Comparison of ENCODE assay signal across 24 mouse cellular contexts in genomic region chr11:32600371-32600770, GRCm38 (mm10). TPM values are rescaled to one million over a fixed set of nuclear protein-coding genes. Genes with fewer than 3 reads are reported as not detected.
A peak's percentile ranks its signal among the peaks of the same experiment; 100 is the strongest.
DNase-seq lines count a peak whose midpoint lies in the region; ATAC-seq and TF ChIP-seq lines count a peak whose summit lies in the region.
"Had no signal": no experiment of that assay in that cellular context is flagged by ENCODE, and none has a peak within 500 bp of the region (broad histone marks: within the 10 kb centered on the region; RNA-seq: fewer than 3 reads in every experiment).

No protein-coding gene starts in this region.

- 69% methylated on average over 6 of the region's 6 CpGs for WGBS in lung, postnatal 0 days

- no peak overlapping the region for H3K4me2 ChIP-seq in lung, postnatal 0 days (replicated peaks; ENCODE audit: low read depth, low read length)
- H3K4me2 ChIP-seq: embryonic facial prominence, embryonic 12.5 days; forebrain, embryonic 12.5 days had no signal

- peaks cover 9% of the 10 kb centered on the region; the same call in 1 of the 2 replicates for H3K4me1 ChIP-seq in lung, postnatal 0 days (ENCODE audit: insufficient read depth, low read depth, low read length)

- no peak for TF ChIP-seq EP300 in lung, postnatal 0 days (IDR thresholded peaks at IDR 0.05)

- TF ChIP-seq CTCF in lung, postnatal 0 days (IDR thresholded peaks at IDR 0.05): no peak

- H3K9ac ChIP-seq in lung, postnatal 0 days (replicated peaks; ENCODE audit: low read depth): no peak overlapping the region
- H3K9ac ChIP-seq: embryonic facial prominence, embryonic 12.5 days; forebrain, embryonic 12.5 days had no signal

- no peaks in the 10 kb centered on the region for H3K9me3 ChIP-seq in lung, postnatal 0 days (ENCODE audit: low read length)
- H3K9me3 ChIP-seq: embryonic facial prominence, embryonic 10.5 days; embryonic facial prominence, embryonic 12.5 days; forebrain, embryonic 10.5 days; forebrain, embryonic 12.5 days had no signal

- no peaks in the 10 kb centered on the region for H3K27me3 ChIP-seq in lung, postnatal 0 days (replicated peaks; ENCODE audit: insufficient read depth, low read length)
- H3K27me3 ChIP-seq: CH12.LX; embryonic facial prominence, embryonic 12.5 days; forebrain, embryonic 12.5 days had no signal

- no peak overlapping the region for H3K27ac ChIP-seq in lung, postnatal 0 days (ENCODE audit: low read length)
- H3K27ac ChIP-seq: embryonic facial prominence, embryonic 10.5 days; embryonic facial prominence, embryonic 12.5 days; forebrain, embryonic 10.5 days; forebrain, embryonic 12.5 days had no signal

- H3K36me3 ChIP-seq in lung, postnatal 0 days (ENCODE audit: insufficient read depth, low read length): no peaks in the 10 kb centered on the region
- H3K36me3 ChIP-seq: embryonic facial prominence, embryonic 12.5 days had no signal

- peak; percentile 44 for DNase-seq in lung, postnatal 0 days (ENCODE audit: low spot score)
- no peak for DNase-seq in lung, postnatal 14 days
- peak; percentile 36 for DNase-seq in lung, postnatal 25 days (ENCODE audit: low spot score)
- DNase-seq in lung, postnatal 4 days: no peak
- peak; percentile 64 for DNase-seq in lung, postnatal 36 days
- no peak for DNase-seq in layer of hippocampus, adult 18-20 months (ENCODE audit: low spot score in 2 of 2)
- DNase-seq: adrenal gland, adult 2 months; adrenal gland, postnatal 10 days; adrenal gland, postnatal 25 days; B cell, adult 2 months; cerebellum, adult 11 months; cerebellum, adult 18-20 months; cerebellum, adult 8-10 months; cerebellum, postnatal 10 days; cerebellum, postnatal 25 days had no signal

- H3K4me3 ChIP-seq in lung, postnatal 0 days (ENCODE audit: low read depth, low read length): no peak overlapping the region
- H3K4me3 ChIP-seq: embryonic facial prominence, embryonic 10.5 days; embryonic facial prominence, embryonic 12.5 days; erythroblast, embryonic 14.5 days; forebrain, embryonic 10.5 days; forebrain, embryonic 12.5 days had no signal

- peak; percentile 11; the same call in 1 of the 2 replicates for ATAC-seq in lung, postnatal 0 days
- ATAC-seq: CD4-positive, CD25-positive, alpha-beta regulatory T cell, adult 4 months; forebrain, embryonic 14.5 days; forebrain, embryonic 16.5 days had no signal

RNA-seq across cellular contexts. Expression of gene Fbxw11, which starts 42.2 kb away (rescaled TPM):
- 46.6 and 54.2 TPM in 2 replicates for polyA plus RNA-seq in lung, postnatal 0 days (2015; fragmentation: Nextera tagmentation; extraction: Ambion mirVana)
- total RNA-seq in layer of hippocampus, adult 18-20 months (2021): 100 to 1,000 TPM; 141 to 164 TPM

Comparison
In these comparisons a context has a peak if more than half of its experiments do, and no peak if none do; other contexts are left out.
1. DNase-seq: peak in lung, postnatal 0 days (single experiment), lung, postnatal 25 days (single experiment) and lung, postnatal 36 days (single experiment); none in lung, postnatal 14 days (single experiment), lung, postnatal 4 days (0 of 2) and layer of hippocampus, adult 18-20 months (0 of 2).